Mouse (Mus musculus) thymus, postnatal 14 days (tissue): ENCODE data around the gene Sfmbt2.
"Not testable (repeated sequence)": the region's sequence is repeated elsewhere in the genome, so short reads cannot be mapped to it uniquely, and the experiment has no call there.

Source experiments
- DNase-seq: peaks from one replicate; pipeline ENCODE4 v3.0.0; 2021

Sfmbt2 gene

GRCm38 (mm10) chr2:10370176-10370575, at the start of gene Sfmbt2:
Sfmbt2 (plus strand) TSS chr2:10370510.
- no peak for DNase-seq

- DNase-seq: no peak
These were observed 49.2 kb upstream of the Sfmbt2 start for GRCm38 (mm10) chr2:10321093-10321492.

- no peak for DNase-seq
These were observed 47.1 kb upstream of the Sfmbt2 start for GRCm38 (mm10) chr2:10323173-10323572.

GRCm38 (mm10) chr2:10324980-10325379, 45.3 kb upstream of the Sfmbt2 start:
- DNase-seq: no peak

GRCm38 (mm10) chr2:10330216-10330615, 40.1 kb upstream of the Sfmbt2 start:
- DNase-seq: no peak

- DNase-seq: no peak
These were observed 36.0 kb upstream of the Sfmbt2 start for GRCm38 (mm10) chr2:10334299-10334698.

GRCm38 (mm10) chr2:10335037-10335608, 35.2 kb upstream of the Sfmbt2 start:
- DNase-seq: no peak

- no peak for DNase-seq
These were observed 30.3 kb upstream of the Sfmbt2 start for GRCm38 (mm10) chr2:10340022-10340421.

GRCm38 (mm10) chr2:10343523-10343922, 26.8 kb upstream of the Sfmbt2 start:
- DNase-seq: no peak

GRCm38 (mm10) chr2:10344073-10344472, 26.2 kb upstream of the Sfmbt2 start:
- DNase-seq: not testable (repeated sequence)

- no peak for DNase-seq
These were observed 23.1 kb upstream of the Sfmbt2 start for GRCm38 (mm10) chr2:10347193-10347592.

- no peak for DNase-seq
These were observed 22.3 kb upstream of the Sfmbt2 start for GRCm38 (mm10) chr2:10348036-10348435.

GRCm38 (mm10) chr2:10350266-10350810, 20.0 kb upstream of the Sfmbt2 start:
- DNase-seq: no peak

GRCm38 (mm10) chr2:10351125-10351524, 19.2 kb upstream of the Sfmbt2 start:
- no peak for DNase-seq

GRCm38 (mm10) chr2:10352887-10353286, 17.4 kb upstream of the Sfmbt2 start:
- DNase-seq: no peak

- DNase-seq: no peak
These were observed 16.4 kb upstream of the Sfmbt2 start for GRCm38 (mm10) chr2:10353889-10354288.

- DNase-seq: no peak
These were observed 10.4 kb upstream of the Sfmbt2 start for GRCm38 (mm10) chr2:10359861-10360260.

GRCm38 (mm10) chr2:10365081-10365480, 5.2 kb upstream of the Sfmbt2 start:
- DNase-seq: no peak

- no peak for DNase-seq
These were observed 4.0 kb upstream of the Sfmbt2 start for GRCm38 (mm10) chr2:10366284-10366683.

- DNase-seq: no peak
These were observed 634 bp upstream of the Sfmbt2 start for GRCm38 (mm10) chr2:10369676-10370075.

- no peak for DNase-seq
These were observed 563 bp downstream of the Sfmbt2 start for GRCm38 (mm10) chr2:10370687-10371458.

- DNase-seq: peak; percentile 9
These were observed 1.1 kb downstream of the Sfmbt2 start for GRCm38 (mm10) chr2:10371459-10371817.

GRCm38 (mm10) chr2:10371899-10372298, 1.6 kb downstream of the Sfmbt2 start:
- no peak for DNase-seq

- peak; percentile 75 for DNase-seq
These were observed 2.0 kb downstream of the Sfmbt2 start for GRCm38 (mm10) chr2:10372321-10372723.
